Mouse (Mus musculus) limb, embryonic 13.5 days (tissue): ENCODE results near the gene Prr7. TPM values are rescaled to one million over a fixed set of nuclear protein-coding genes. Genes with fewer than 3 reads are reported as not detected.

Experiments used
- ATAC-seq: fragments of 200-750 bp; cut with Nextera tagmentation; 2 replicates; pipeline ENCODE4 v1.8.0; 2017; ENCODE audit warnings: low read depth, moderate number of reproducible peaks, moderate TSS enrichment; ENCODE audit not compliant: low FRiP score
- H3K27ac ChIP-seq: fragments of 300-500 bp; sonication (generic); 2 replicates; pipeline ENCODE4 v1.5.1; 2015; ENCODE audit warnings: inconsistent platforms, mild to moderate bottlenecking, moderate library complexity
- H3K27me3 ChIP-seq: fragments of 300-500 bp; sonication (generic); 2 replicates; pipeline ENCODE4 v1.6.1; 2015; ENCODE audit warnings: mild to moderate bottlenecking, inconsistent platforms
- H3K36me3 ChIP-seq: fragments of 300-500 bp; sonication (generic); 2 replicates; pipeline ENCODE4 v1.6.1; 2015; ENCODE audit warnings: inconsistent platforms, mild to moderate bottlenecking, moderate library complexity
- H3K4me1 ChIP-seq: fragments of 300-500 bp; sonication (generic); 2 replicates; pipeline ENCODE4 v1.6.1; 2015; ENCODE audit warnings: inconsistent platforms
- H3K4me2 ChIP-seq: fragments of 300-500 bp; sonication (generic); replicated peaks from 2 replicates; pipeline ENCODE4 v1.6.1; 2015; ENCODE audit warnings: inconsistent platforms, mild to moderate bottlenecking, moderate library complexity
- H3K4me3 ChIP-seq: fragments of 300-500 bp; sonication (generic); 2 replicates; pipeline ENCODE4 v1.5.1; 2015; ENCODE audit warnings: moderate library complexity, mild to moderate bottlenecking, inconsistent platforms
- H3K9ac ChIP-seq: fragments of 300-500 bp; sonication (generic); 2 replicates; pipeline ENCODE4 v1.6.1; 2015; ENCODE audit warnings: mild to moderate bottlenecking, inconsistent platforms
- H3K9me3 ChIP-seq: fragments of 300-500 bp; sonication (generic); 2 replicates; pipeline ENCODE4 v1.6.1; 2016; ENCODE audit warnings: inconsistent platforms
- WGBS: fragments of 180-500 bp; shearing (Covaris S2); methylation state at CpG from one replicate; pipeline ENCODE4 v1.1.7; 2015; 5-methylcytosine and 5-hydroxymethylcytosine counted together
- polyA plus RNA-seq: library from polyadenylated mRNA; unstranded; fragments of >200 nt; fragmentation: Nextera tagmentation; extraction: Ambion mirVana; gene quantifications from 2 replicates; pipeline ENCODE4 v1.2.1, GENCODE M21; 2015

Prr7 gene
- polyA plus RNA-seq, 1 experiment from 2014 or later: 0.79 TPM

DNA sequence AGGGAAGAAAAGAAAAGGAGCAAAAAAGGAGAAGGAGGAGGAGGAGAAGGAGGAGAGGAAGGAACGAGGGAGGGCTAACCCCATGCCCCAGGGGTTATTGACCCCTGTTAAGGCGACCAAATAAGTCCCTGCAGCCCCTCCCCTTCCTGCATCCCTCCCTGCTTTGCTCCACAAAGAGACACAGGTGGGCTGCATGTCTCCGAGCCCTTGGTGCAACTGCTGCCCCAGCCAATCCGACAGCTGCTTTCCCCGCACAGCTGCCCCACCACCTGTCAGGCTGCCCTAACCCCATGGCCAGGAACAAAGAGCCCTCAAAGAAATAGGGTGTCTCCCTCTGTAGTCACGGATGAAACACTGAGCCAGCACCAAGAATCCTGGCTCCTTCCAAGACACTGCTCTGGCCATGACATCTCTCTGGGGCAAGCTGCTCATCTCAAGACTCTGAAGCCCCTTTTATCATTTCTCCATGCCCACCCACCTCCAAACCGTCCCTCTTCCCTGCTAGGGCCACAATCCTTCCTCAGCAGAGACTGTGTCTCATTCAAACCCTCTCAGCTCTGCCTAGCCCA is 20.5 kb downstream of the Prr7 start:
- Histone ChIP-seq H3K27ac (no peak overlapping the region; the same call in 1 of the 2 replicates), H3K9me3 (no peaks in the 10 kb centered on the region), H3K9ac (peak overlapping the region; percentile 100), H3K4me2 (peak overlapping the region; percentile 96), H3K4me3 (peak overlapping the region; percentile 86; the same call in 1 of the 2 replicates), H3K27me3 (no peaks in the 10 kb centered on the region), H3K36me3 (peaks cover 44% of the 10 kb centered on the region), H3K4me1 (peaks cover 52% of the 10 kb centered on the region)
- whole genome bisulfite sequencing: 29% methylated on average over 7 of the region's 7 CpGs
- no peak for ATAC-seq

DNA sequence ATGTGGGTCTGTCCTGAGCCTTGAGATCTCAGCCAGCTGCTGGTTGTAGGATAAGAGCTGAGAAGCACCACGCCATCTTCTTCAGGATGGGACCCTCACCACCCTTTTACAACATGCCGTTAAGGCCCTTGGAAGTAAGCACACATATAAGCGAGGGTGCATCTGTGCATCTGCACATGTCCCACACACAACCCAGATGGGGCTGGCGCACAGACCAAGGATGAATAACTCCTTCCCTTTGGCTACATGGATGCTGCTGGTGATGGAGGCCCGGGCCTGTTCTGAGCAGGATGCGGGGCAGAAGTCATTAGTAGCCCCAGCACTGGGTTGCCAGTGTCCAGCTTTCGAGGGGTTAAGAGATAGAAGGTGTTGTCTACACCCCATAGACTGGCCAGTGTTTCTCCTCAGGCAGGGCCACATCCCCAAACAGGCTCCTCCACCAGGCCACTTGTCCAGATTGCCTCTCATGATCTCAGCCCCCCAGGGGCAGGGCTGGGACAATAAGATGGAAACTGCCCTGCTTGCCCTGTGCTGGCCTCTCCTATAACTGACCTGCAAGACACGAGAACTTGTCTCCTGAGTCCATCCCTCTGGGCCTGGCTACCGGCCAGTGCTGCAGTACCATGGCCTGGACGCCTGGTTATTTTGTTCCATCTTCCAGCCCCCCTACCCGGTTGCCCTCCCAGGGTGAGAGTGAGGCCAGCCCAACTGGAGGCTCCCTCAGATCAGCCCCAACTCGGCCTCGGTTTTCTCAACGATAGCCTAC is 22.1 kb downstream of the Prr7 start:
- H3K27ac ChIP-seq: peak overlapping the region; percentile 95; the same call in 1 of the 2 replicates
- WGBS: 34% methylated on average over 14 of the region's 14 CpGs
- peaks cover 28% of the 10 kb centered on the region for H3K36me3 ChIP-seq
- H3K4me1 ChIP-seq: peaks cover 52% of the 10 kb centered on the region
- ATAC-seq: no peak
- H3K9ac ChIP-seq: peak overlapping the region; percentile 100
- H3K4me3 ChIP-seq: peak overlapping the region; percentile 86
- H3K27me3 ChIP-seq: no peaks in the 10 kb centered on the region
- peak overlapping the region; percentile 96 for H3K4me2 ChIP-seq
- no peaks in the 10 kb centered on the region for H3K9me3 ChIP-seq

DNA sequence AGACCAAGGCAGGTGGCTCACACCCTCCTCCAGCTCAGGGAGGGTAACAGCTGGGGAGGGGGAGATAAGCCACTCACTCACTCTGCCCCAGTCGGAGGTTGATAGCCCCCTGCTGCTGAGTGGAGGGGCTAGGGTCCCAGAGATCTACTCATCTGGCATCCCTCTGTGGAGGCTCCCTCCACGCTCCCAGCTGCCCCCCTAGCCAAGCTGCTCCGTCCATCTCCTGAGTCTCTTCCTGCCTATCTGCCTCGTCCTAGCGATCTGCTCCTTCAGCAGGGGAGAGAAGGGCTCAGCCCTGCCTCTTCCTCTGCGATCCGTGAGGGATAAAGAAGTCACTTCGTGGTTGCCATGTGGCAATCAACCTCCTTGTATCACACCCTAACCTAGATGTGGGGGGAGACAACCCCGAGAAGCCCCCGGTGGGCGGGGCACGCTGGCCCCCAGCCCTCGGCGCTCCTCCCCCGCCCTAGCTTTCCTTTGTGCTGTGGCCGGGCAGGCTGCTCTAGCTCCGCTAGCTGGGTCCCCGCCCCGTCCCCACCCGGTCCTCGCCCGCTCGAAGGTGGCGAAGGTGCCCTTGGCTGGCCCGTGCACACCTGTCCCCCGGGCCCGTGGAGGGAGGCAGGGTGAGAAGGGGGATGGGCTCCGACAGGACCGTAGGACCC is 23.0 kb downstream of the Prr7 start:
- WGBS: 0% methylated on average over 28 of the region's 29 CpGs
- Histone ChIP-seq H3K4me2 (peak overlapping the region; percentile 96), H3K9ac (peak overlapping the region; percentile 100), H3K27ac (peak overlapping the region; percentile 95), H3K27me3 (no peaks in the 10 kb centered on the region), H3K9me3 (no peaks in the 10 kb centered on the region), H3K36me3 (peaks cover 20% of the 10 kb centered on the region), H3K4me1 (peaks cover 52% of the 10 kb centered on the region), H3K4me3 (peak overlapping the region; percentile 86)
- peak; percentile 38 for ATAC-seq

DNA sequence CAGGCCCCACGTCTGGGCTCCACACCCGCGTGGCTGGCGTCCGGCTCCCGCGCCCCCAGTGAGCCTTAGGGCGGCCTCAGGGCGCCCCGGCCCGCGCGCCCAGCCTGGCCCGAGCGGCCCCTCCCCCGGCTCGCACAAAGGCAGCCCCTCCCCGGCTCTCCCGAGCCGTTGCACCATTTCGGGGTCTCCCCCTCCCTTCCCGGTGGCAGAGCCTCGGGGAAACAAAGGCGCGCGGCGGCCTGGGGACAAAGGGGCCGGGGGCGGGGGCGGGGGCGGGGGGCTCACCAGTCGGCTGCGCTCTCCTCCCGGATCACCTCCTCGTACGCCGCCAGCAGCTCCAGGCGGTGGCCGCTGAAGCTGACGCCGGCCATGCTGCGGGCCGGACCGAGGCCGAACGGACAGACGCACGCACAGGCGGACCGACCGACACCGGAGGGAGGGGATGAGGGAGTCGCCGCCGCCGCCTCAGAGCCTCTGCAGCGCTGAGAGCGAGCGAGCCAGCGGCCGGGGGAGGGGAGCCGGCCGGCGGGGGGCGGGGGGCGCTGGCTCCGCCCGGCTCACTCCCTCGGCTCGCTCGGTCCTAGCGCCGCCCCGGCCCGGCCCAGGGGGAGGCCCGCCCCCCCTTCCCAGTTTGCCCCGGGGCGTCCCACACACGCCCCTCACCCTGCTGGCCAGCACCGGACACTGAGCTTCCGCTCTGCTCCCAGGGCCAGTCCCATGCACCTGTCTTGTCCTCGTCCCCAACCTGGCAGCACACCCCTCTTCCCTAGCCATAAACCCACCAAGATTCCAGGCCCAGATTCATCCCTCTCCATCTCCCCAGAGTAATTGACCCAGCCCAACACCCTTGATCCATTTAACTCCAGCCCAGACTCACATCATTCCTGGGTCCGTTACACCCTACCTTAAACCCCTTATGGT is 23.8 kb downstream of the Prr7 start, which contains the start of gene Dbn1:
Gene Dbn1 (minus strand): TSS at position 534 of the 921 bp plus-strand sequence.
- Histone ChIP-seq H3K4me3 (peak within 1 kb of the TSS; percentile 86), H3K9ac (peak within 1 kb of the TSS; percentile 100), H3K27me3 (no peaks in the 10 kb centered on the region), H3K4me2 (peak within 1 kb of the TSS; percentile 96), H3K4me1 (peaks cover 46% of the 10 kb centered on the region), H3K36me3 (peaks cover 12% of the 10 kb centered on the region), H3K9me3 (no peaks in the 10 kb centered on the region), H3K27ac (peak within 1 kb of the TSS; percentile 95)
- peak; percentile 90 for ATAC-seq
- WGBS: under 1% methylated on average over 58 of the region's 83 CpGs

DNA sequence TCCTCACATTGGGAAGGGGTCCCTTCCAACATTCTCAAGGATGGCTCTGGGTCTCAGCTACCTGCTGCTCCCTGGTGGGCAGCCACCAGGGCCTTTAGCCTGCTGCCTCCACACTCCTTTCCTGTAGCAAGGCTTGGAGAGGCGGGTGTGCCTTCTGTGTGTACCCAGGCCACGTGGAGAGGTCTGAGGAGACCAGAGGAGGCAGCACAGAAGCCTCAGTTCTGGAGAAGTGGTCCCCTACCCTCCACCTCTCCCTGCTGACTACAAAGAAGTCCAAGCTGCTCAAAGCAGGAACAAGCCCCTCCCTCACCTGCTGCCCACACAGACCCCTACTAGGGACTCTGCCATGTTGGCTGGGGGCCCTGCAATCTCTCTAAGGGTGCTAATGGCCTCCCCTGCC is 30.2 kb downstream of the Prr7 start:
- no peak for ATAC-seq
- peaks cover 20% of the 10 kb centered on the region for H3K36me3 ChIP-seq
- 13% methylated on average over 2 of the region's 2 CpGs for WGBS
- H3K4me3 ChIP-seq: no peak overlapping the region
- no peak overlapping the region for H3K4me2 ChIP-seq
- H3K9me3 ChIP-seq: no peaks in the 10 kb centered on the region
- H3K27me3 ChIP-seq: no peaks in the 10 kb centered on the region
- no peak overlapping the region for H3K9ac ChIP-seq
- H3K27ac ChIP-seq: no peak overlapping the region
- peaks cover 22% of the 10 kb centered on the region for H3K4me1 ChIP-seq

DNA sequence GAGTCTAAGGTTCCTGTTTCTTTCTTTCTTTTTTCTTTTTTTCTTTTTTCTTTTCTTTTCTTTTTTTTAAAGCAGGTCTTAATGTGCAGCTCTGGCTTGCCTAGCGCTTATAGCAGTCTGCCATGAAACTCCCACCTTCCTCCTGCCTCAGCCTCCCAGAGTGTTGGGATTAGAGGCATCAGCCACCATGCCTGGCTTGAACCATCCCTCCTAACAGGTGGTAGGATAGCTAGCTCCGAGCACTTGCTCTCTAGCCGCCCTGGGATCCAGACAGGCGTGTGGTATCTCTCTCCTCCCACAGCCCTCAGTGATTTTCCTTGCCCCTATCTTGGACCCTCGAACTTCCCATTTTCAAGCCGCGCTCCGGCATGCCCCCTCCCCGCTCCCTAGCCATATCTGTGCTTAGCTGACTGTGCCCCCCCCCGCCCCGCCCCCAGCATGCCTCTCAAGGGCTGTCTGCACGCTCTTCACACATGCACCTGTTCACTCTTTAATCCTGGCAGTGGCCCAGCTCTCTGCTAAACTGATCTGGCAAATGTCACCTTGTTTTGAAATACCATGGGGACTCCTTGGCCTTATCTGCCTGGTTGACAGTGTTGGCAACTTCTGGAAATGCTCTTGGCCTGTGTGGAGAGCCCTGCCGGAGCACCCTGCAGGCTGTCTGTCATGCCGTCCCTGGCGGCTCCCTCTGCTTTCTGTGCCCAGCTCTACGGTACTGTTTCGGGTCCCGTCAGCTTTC is 31.0 kb downstream of the Prr7 start:
- no peaks in the 10 kb centered on the region for H3K27me3 ChIP-seq
- H3K4me1 ChIP-seq: peaks cover 22% of the 10 kb centered on the region
- H3K36me3 ChIP-seq: peaks cover 26% of the 10 kb centered on the region
- no peak overlapping the region for H3K4me3 ChIP-seq
- WGBS: 23% methylated on average over 18 of the region's 18 CpGs
- H3K9ac ChIP-seq: no peak overlapping the region
- peak; percentile 17; the same call in 1 of the 2 replicates for ATAC-seq
- H3K4me2 ChIP-seq: 0 out of 2 replicates have a peak overlapping the region, but pooled peaks have one; percentile 14
- no peak overlapping the region for H3K27ac ChIP-seq
- no peaks in the 10 kb centered on the region for H3K9me3 ChIP-seq

DNA sequence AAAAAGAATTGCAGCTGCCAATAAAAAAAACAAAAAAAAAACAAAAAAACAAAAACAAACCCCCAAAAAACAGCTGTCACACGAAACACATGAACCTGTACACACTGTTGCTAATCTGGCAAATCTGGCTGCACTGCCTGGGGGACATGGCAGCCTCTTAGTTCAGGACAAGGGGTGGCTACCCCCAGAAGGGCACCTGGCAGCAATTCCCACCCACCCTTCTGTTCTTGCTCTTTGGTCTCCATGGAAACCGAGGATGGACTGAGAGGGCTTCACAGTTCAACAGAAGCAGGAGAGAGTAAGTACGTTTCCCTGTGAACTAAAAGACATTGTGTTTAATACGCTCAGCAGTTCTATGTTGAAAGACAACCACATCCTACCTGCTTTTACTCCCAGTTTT is 31.6 kb downstream of the Prr7 start:
- H3K9me3 ChIP-seq: no peaks in the 10 kb centered on the region

DNA sequence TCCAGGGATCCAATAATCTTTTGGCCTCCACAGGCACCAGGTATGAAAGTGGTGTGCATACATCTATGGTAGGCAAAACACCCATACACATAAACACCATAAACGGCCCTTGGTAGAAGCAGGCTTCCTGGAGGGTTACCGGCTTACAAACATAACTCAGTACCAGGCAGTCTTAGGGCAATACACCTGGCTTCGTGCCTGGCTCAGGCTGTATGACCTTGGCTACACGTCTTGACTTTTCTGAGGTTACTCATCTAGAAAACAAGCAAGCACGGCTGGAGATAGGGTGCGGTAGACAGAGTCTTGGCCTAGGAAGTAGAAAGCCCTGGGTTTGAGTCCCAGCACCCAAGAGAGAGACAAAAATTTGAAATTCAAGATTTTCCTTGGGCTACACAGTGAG is 32.6 kb downstream of the Prr7 start:
- ATAC-seq: no peak
- Histone ChIP-seq H3K9me3 (no peaks in the 10 kb centered on the region), H3K27me3 (no peaks in the 10 kb centered on the region), H3K4me3 (no peak overlapping the region), H3K36me3 (peaks cover 39% of the 10 kb centered on the region), H3K4me1 (peaks cover 22% of the 10 kb centered on the region), H3K4me2 (no peak overlapping the region), H3K9ac (no peak overlapping the region), H3K27ac (no peak overlapping the region)
- 90% methylated on average over 6 of the region's 6 CpGs for WGBS

More for the DNA sequence above, 31.6 kb downstream of the Prr7 start:
- ATAC-seq: no peak
- H3K4me2 ChIP-seq: no peak overlapping the region
- H3K4me1 ChIP-seq: peaks cover 22% of the 10 kb centered on the region
- no peaks in the 10 kb centered on the region for H3K27me3 ChIP-seq
- 38% methylated on average over 4 of the region's 4 CpGs for WGBS
- H3K36me3 ChIP-seq: peaks cover 33% of the 10 kb centered on the region
- no peak overlapping the region for H3K9ac ChIP-seq
- H3K4me3 ChIP-seq: no peak overlapping the region
- H3K27ac ChIP-seq: no peak overlapping the region

DNA sequence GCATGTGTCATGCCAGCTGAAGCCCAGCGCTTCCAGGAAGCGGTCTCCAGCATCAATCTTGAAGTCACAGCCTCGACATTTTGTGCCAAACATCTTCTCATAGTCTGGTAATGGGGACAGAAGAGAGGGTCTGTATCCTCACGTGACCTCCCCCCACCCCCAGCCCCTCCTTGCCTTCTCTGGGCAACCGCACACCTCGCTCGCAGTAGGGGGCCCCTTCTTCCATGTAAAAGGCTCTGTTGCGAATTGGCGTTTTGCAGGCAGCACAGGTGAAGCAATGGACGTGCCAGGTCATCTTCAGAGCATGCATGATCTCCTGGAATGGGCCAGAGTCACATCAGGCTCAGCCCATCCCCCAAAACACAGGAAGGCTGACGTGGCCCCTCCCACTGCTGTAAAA is 34.8 kb downstream of the Prr7 start:
- no peak overlapping the region for H3K9ac ChIP-seq
- no peak overlapping the region for H3K27ac ChIP-seq
- H3K9me3 ChIP-seq: no peaks in the 10 kb centered on the region
- H3K27me3 ChIP-seq: no peaks in the 10 kb centered on the region
- H3K4me3 ChIP-seq: no peak overlapping the region
- 62% methylated on average over 11 of the region's 11 CpGs for WGBS
- peaks cover 62% of the 10 kb centered on the region for H3K36me3 ChIP-seq
- no peak overlapping the region for H3K4me2 ChIP-seq
- no peak for ATAC-seq
- peaks cover 22% of the 10 kb centered on the region for H3K4me1 ChIP-seq

DNA sequence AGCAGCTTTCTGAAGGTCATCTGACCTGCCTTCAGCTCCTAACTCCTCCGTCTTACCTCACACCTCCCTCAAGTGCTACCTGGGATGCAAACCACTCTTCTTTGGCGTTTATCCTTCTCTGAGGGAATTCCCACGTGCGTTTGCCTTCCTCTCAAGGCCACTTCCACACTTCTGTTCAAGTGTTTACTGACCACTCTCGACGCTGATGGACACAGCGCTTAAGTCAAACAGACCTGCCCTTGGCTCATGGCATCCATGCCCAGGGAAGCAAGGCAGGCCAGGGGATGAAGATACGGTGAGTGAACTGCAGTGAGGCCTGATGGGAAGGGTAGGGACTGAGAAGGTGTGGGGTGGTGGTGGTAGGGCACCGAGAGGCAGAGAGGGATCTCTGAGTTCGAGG is 36.5 kb downstream of the Prr7 start:
- no peaks in the 10 kb centered on the region for H3K27me3 ChIP-seq
- H3K27ac ChIP-seq: no peak overlapping the region
- H3K4me2 ChIP-seq: no peak overlapping the region
- H3K9ac ChIP-seq: 0 out of 2 replicates have a peak overlapping the region, but pooled peaks have one; percentile 4
- H3K36me3 ChIP-seq: peaks cover 78% of the 10 kb centered on the region
- H3K4me1 ChIP-seq: peaks cover 10% of the 10 kb centered on the region
- no peak overlapping the region for H3K4me3 ChIP-seq
- H3K9me3 ChIP-seq: no peaks in the 10 kb centered on the region
- no peak for ATAC-seq
- 77% methylated on average over 10 of the region's 10 CpGs for WGBS

DNA sequence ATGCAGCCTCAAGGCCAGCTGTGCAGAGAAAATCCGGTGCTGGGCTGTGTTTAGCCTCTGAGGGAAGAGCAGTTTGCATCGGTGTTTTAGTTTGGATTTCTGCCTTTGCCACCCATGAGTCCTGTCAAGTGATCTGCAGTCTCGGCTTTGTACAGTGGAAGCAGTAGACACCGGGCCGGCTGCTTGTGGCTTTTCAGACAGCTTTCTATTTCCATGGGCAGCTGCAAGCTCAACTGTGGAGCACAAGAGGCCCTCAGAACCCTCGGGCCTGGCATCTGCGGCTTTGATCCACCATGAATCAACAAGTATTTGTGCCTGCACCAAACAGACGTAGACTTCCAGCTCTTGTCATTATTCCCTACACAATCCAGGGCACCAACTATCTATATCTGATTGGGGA is 38.3 kb downstream of the Prr7 start:
- H3K9ac ChIP-seq: no peak overlapping the region
- no peaks in the 10 kb centered on the region for H3K9me3 ChIP-seq
- peaks cover 94% of the 10 kb centered on the region for H3K36me3 ChIP-seq
- H3K4me1 ChIP-seq: no peaks in the 10 kb centered on the region
- no peak overlapping the region for H3K27ac ChIP-seq
- H3K4me3 ChIP-seq: no peak overlapping the region
- no peak overlapping the region for H3K4me2 ChIP-seq
- no peaks in the 10 kb centered on the region for H3K27me3 ChIP-seq
- WGBS: 87% methylated on average over 8 of the region's 8 CpGs
- no peak for ATAC-seq
